Mouse (Mus musculus) lung, postnatal 0 days (tissue): ENCODE results near the gene Itgb2.

Experiments
- CTCF ChIP-seq: IDR thresholded peaks from 2 replicates; pipeline ENCODE4 v1.5.1; 2016; ENCODE audit warnings: antibody characterized with exemption, mild to moderate bottlenecking
- EP300 ChIP-seq: IDR thresholded peaks from 2 replicates; pipeline ENCODE4 v1.6.1; 2016; ENCODE audit warnings: antibody characterized with exemption, mild to moderate bottlenecking, control low read depth

- no peak for TF ChIP-seq EP300
- TF ChIP-seq CTCF: no peak
Observed at GRCm38 (mm10) chr10:77526488-77526887, 3.6 kb upstream of the Itgb2 start.
